Mouse (Mus musculus) c-Kit-positive CD71-positive TER-119-positive erythroid progenitor cells, embryonic 14.5 days (primary cell): ENCODE results near the gene Kpna3.
"Not testable (repeated sequence)": the region's sequence is repeated elsewhere in the genome, so short reads cannot be mapped to it uniquely, and the experiment has no call there.

ENCODE experiments used
- DNase-seq: peaks from one replicate; pipeline ENCODE4 v3.0.0-alpha.2; 2013; ENCODE audit warnings: low spot score

The Kpna3 gene

GRCm38 (mm10) chr14:61439661-61440559, at the start of gene Kpna3:
TSS of gene Kpna3 (minus strand) at chr14:61439874.
- DNase-seq = peak; percentile 99

- DNase-seq = no peak
Measured at GRCm38 (mm10) chr14:61460365-61460764, 20.7 kb upstream of the Kpna3 start.

GRCm38 (mm10) chr14:61457468-61457867, 17.8 kb upstream of the Kpna3 start:
- no peak for DNase-seq

GRCm38 (mm10) chr14:61455571-61455970, 15.9 kb upstream of the Kpna3 start:
- no peak for DNase-seq

GRCm38 (mm10) chr14:61453032-61453431, 13.4 kb upstream of the Kpna3 start:
- no peak for DNase-seq

- no peak for DNase-seq
Measured at GRCm38 (mm10) chr14:61452481-61452880, 12.8 kb upstream of the Kpna3 start.

- no peak for DNase-seq
Measured at GRCm38 (mm10) chr14:61447775-61448174, 8.1 kb upstream of the Kpna3 start.

GRCm38 (mm10) chr14:61439141-61439660, 473 bp downstream of the Kpna3 start:
- no peak for DNase-seq

GRCm38 (mm10) chr14:61438171-61438945, 1.3 kb downstream of the Kpna3 start:
- DNase-seq = no peak

- DNase-seq = no peak
Measured at GRCm38 (mm10) chr14:61436866-61437265, 2.8 kb downstream of the Kpna3 start.

GRCm38 (mm10) chr14:61428126-61428787, 11.4 kb downstream of the Kpna3 start:
- no peak for DNase-seq

- not testable (repeated sequence) for DNase-seq
Measured at GRCm38 (mm10) chr14:61427095-61427494, 12.6 kb downstream of the Kpna3 start.

- DNase-seq = no peak
Measured at GRCm38 (mm10) chr14:61425080-61425665, 14.5 kb downstream of the Kpna3 start.

GRCm38 (mm10) chr14:61415719-61416118, 24.0 kb downstream of the Kpna3 start:
- no peak for DNase-seq

GRCm38 (mm10) chr14:61415311-61415710, 24.4 kb downstream of the Kpna3 start:
- DNase-seq = no peak

- DNase-seq = no peak
Measured at GRCm38 (mm10) chr14:61414808-61415207, 24.9 kb downstream of the Kpna3 start.

GRCm38 (mm10) chr14:61414199-61414598, 25.5 kb downstream of the Kpna3 start:
- no peak for DNase-seq

GRCm38 (mm10) chr14:61413686-61414085, 26.0 kb downstream of the Kpna3 start:
- DNase-seq = no peak

GRCm38 (mm10) chr14:61410020-61410419, 29.7 kb downstream of the Kpna3 start:
- no peak for DNase-seq

GRCm38 (mm10) chr14:61407055-61407454, 32.6 kb downstream of the Kpna3 start:
- DNase-seq = no peak

- no peak for DNase-seq
Measured at GRCm38 (mm10) chr14:61405761-61406160, 33.9 kb downstream of the Kpna3 start.

- no peak for DNase-seq
Measured at GRCm38 (mm10) chr14:61404941-61405340, 34.7 kb downstream of the Kpna3 start.
